Mouse (Mus musculus): ENCODE results near the gene Ifnlr1.

DNA sequence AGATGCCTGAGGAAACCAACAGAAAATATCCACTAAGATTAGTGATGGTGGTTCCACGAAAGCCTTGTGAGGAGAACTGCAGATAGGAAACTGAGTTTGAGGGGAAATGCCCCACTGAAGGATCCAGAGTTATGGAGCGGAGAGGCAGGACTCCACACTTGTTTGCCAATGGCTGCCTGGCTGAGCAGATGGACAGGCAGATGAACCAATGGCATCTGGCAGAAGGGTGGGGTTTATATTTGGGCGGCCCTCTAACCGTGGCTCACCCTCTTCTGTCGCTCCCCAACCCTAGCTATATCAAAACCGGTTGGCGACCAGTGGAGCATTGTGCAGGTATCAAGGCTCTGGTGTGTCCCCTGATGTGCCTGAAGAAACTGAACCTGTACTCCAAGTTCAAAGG is 12.4 kb downstream of the Ifnlr1 start:
- TF ChIP-seq POLR2A (IDR thresholded peaks at IDR 0.05; ENCODE audit: insufficient read length, low read depth), result no peak
- TF ChIP-seq MYOD1 (IDR thresholded peaks at IDR 0.05; ENCODE audit: control insufficient read depth in 1 of 3, insufficient read length in 2 of 3, low read depth in 2 of 3), result no peak
- no peak for TF ChIP-seq USF1 (IDR thresholded peaks at IDR 0.05; ENCODE audit: low read depth)
- TF ChIP-seq TCF3 (IDR thresholded peaks at IDR 0.05; ENCODE audit: insufficient read length, low read depth), result no peak
- TF ChIP-seq MAX (IDR thresholded peaks at IDR 0.05; ENCODE audit: low read depth), result no peak
- no peak for TF ChIP-seq E2F4 (IDR thresholded peaks at IDR 0.05; ENCODE audit: insufficient read depth)
- TF ChIP-seq MYOG (IDR thresholded peaks at IDR 0.05; ENCODE audit: control insufficient read depth in 1 of 3, insufficient read depth in 1 of 3, insufficient read length in 2 of 3, low read depth in 2 of 3), result no peak
- TF ChIP-seq POLR2AphosphoS2 (IDR thresholded peaks at IDR 0.05; ENCODE audit: insufficient read length, low read depth), result no peak
- TF ChIP-seq TCF12 (IDR thresholded peaks at IDR 0.05; ENCODE audit: insufficient read depth, poor library complexity, severe bottlenecking), result no peak
